Mouse (Mus musculus) liver, postnatal 0 days (tissue): ENCODE results near the gene Gabrg3.

ENCODE experiments used
- CTCF ChIP-seq: sonication (generic); IDR thresholded peaks from 2 replicates; pipeline ENCODE4 v1.5.1; 2016; ENCODE audit warnings: antibody characterized with exemption, low read depth
- EP300 ChIP-seq: IDR thresholded peaks from 2 replicates; pipeline ENCODE4 v1.6.1; 2016; ENCODE audit warnings: antibody characterized with exemption, low read depth, mild to moderate bottlenecking

DNA sequence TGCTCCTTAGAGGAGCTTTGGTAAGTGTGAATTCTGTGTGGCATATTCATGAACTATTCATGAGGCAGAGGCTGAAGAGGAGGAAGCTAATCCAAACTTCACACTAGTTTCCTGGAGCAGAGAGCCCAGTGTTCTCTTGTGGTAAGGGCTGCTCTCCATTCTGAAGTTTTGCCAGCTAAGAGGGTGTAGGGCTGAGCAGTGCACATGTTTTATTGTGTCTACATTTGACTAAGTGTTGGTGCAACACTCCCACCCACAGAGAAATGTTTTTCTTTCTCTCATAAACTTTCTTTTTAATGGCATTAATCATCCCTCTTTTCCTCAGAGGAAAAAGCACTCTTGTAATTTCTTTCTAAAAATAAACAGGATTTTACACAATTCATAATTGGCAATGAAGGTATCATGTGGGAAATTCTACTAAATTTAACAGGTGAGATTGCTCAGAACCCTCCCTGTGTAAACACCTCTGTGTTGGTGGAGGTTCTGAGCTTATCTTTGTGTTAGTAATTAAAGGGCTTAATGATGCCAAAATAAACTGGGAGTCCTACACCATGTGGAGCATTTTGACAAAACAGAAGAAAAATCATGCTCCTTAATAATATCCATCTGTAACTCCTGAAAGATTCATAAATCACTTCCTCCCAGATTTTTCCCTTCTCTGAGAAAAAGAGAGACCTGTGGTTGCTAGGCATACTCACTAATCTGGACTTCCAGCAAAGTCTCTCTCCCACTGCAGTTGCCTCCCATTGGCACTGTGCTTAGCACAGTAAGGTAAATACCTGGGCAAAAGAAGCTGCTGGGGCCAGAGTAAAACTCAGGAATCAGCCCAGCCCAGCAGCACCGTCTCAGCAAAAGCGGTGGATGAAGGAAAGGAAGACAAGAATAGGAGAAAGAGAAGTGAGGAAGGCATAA lies 389.0 kb downstream of the Gabrg3 start:
- TF ChIP-seq CTCF: no peak
- TF ChIP-seq EP300: no peak
